Mouse (Mus musculus) stomach, embryonic 16.5 days (tissue): Measurements from ENCODE around the gene Tmem189. TPM values are rescaled to one million over a fixed set of nuclear protein-coding genes. Genes with fewer than 3 reads are reported as not detected.
A peak's percentile ranks its signal among the peaks of the same experiment; 100 is the strongest.

Experiments
- ATAC-seq: fragments of 200-750 bp; cut with Nextera tagmentation; 2 replicates; pipeline ENCODE4 v1.8.0; 2017; ENCODE audit warnings: moderate number of reproducible peaks, moderate TSS enrichment; ENCODE audit not compliant: insufficient read depth, low FRiP score
- H3K27ac ChIP-seq: fragments of 300-500 bp; sonication (generic); 2 replicates; pipeline ENCODE4 v1.5.1; 2014; ENCODE audit warnings: low read length
- H3K27me3 ChIP-seq: fragments of 300-500 bp; sonication (generic); 2 replicates; pipeline ENCODE4 v1.6.1; 2014; ENCODE audit warnings: low read length, control low read depth, mixed read lengths; ENCODE audit not compliant: control insufficient read depth, insufficient read depth
- H3K36me3 ChIP-seq: fragments of 300-500 bp; sonication (generic); 2 replicates; pipeline ENCODE4 v1.6.1; 2014; ENCODE audit warnings: low read length; ENCODE audit not compliant: control insufficient read depth, insufficient read depth
- H3K4me1 ChIP-seq: fragments of 300-500 bp; sonication (generic); 2 replicates; pipeline ENCODE4 v1.6.1; 2014; ENCODE audit warnings: low read length, control low read depth, mixed read lengths; ENCODE audit not compliant: control insufficient read depth, insufficient read depth
- H3K4me2 ChIP-seq: fragments of 300-500 bp; sonication (generic); 2 replicates; pipeline ENCODE4 v1.6.1; 2014; ENCODE audit warnings: low read depth, low read length, mixed read lengths
- H3K4me3 ChIP-seq: fragments of 300-500 bp; sonication (generic); replicated peaks from 2 replicates; pipeline ENCODE4 v1.5.1; 2014; ENCODE audit warnings: mild to moderate bottlenecking, low read length
- H3K9ac ChIP-seq: fragments of 300-500 bp; sonication (generic); 2 replicates; pipeline ENCODE4 v1.6.1; 2014; ENCODE audit warnings: low read length
- H3K9me3 ChIP-seq: fragments of 300-500 bp; sonication (generic); replicated peaks from 2 replicates; pipeline ENCODE4 v1.6.1; 2016; ENCODE audit warnings: low read length, control low read depth; ENCODE audit not compliant: control insufficient read depth
- whole genome bisulfite sequencing: fragments of 180-500 bp; shearing (Covaris S2); extraction: QIAGEN DNeasy Blood & Tissue Kit; methylation state at CpG from one replicate; pipeline ENCODE4 v1.1.7; 2014; 5-methylcytosine and 5-hydroxymethylcytosine counted together
- polyA plus RNA-seq: library from polyadenylated mRNA; unstranded; fragments of >200 nt; fragmentation: Nextera tagmentation; extraction: Ambion mirVana; gene quantifications from 2 replicates; pipeline ENCODE4 v1.2.1, GENCODE M21; 2015

Tmem189 gene
- polyA plus RNA-seq, 1 experiment from 2014 or later: 35.7 TPM

- peak within 1 kb of the TSS; percentile 87 for H3K4me3 ChIP-seq
- peak; percentile 95 for ATAC-seq
- peak within 1 kb of the TSS; percentile 91 for H3K27ac ChIP-seq
- no peaks in the 10 kb centered on the region for H3K36me3 ChIP-seq
- H3K4me1 ChIP-seq: peaks cover 41% of the 10 kb centered on the region
- WGBS: under 1% methylated on average over 110 of the region's 110 CpGs
- H3K9ac ChIP-seq: peak within 1 kb of the TSS; percentile 91
- H3K9me3 ChIP-seq: no peaks in the 10 kb centered on the region
- no peaks in the 10 kb centered on the region for H3K27me3 ChIP-seq
- H3K4me2 ChIP-seq: peak within 1 kb of the TSS; percentile 84
These were observed 28.1 kb downstream of the Tmem189 start, which contains the start of gene Gm20431 for GRCm38 (mm10) chr2:167661270-167662203. Gm20431 (minus strand) TSS chr2:167661496.

DNA sequence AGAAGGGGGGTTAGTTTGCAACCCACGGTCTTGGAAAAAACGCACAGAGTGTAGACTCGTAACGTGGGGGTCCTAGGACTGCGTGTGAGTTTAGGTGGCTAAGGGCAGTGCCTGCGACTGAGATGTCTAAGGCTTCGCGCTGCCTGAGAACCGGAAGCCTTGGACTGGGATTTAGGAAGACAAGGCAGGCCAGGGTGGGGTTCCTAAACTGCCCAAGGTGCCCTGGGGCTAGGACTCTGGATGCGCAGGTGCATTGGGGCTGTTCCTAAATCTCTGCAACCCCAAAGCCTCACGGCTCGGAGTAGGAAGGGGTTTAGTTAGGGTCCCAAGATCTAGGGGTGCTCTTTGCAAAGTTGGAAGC lies 29.0 kb downstream of the Tmem189 start:
- 1% methylated on average over 12 of the region's 12 CpGs for WGBS
- Histone ChIP-seq H3K9me3 (no peaks in the 10 kb centered on the region), H3K27me3 (no peaks in the 10 kb centered on the region), H3K4me1 (peaks cover 45% of the 10 kb centered on the region), H3K4me3 (peak overlapping the region; percentile 87), H3K9ac (peak overlapping the region; percentile 91), H3K27ac (peak overlapping the region; percentile 91), H3K36me3 (no peaks in the 10 kb centered on the region), H3K4me2 (peak overlapping the region; percentile 84)
- ATAC-seq: no peak

DNA sequence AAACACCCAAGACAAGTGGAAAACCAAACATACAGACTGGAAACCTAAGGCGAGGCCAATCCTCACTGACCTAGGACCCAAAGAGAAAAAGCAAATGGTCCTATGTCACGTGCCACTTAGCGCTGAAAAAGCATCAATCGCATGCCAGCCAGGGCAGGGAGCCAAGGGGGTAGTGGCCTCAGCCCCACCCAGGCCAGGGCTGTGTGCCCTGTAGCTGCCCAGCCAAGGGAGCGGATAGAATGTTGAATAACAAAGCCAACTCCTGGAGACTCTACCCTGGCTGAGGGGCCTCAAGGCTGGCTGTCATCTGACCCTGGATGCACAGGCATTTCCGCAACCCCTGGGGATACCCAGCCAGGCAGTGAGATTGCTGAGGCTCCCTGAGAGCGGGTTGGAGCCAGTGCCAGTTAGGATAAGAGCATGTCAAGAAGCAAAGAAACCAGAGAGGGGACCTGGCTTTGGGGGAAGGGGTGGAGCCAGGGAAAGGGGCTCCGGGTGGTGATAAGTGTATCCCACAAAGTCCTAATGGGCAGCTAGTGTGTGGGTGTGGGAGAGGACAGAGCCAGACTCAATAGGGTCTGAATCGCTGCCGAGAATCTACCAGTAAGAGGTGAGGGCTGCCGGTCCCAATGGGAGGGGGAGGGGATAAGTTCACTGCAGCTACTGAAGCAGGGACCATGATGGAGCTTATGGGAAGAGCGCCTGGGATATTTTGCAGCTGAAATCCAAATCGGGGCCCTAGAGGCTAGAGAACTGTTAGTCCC lies 29.6 kb downstream of the Tmem189 start:
- ATAC-seq: no peak
- Histone ChIP-seq H3K36me3 (no peaks in the 10 kb centered on the region), H3K4me3 (peak overlapping the region; percentile 87), H3K9me3 (no peaks in the 10 kb centered on the region), H3K27ac (peak overlapping the region; percentile 91), H3K4me1 (peaks cover 45% of the 10 kb centered on the region), H3K9ac (peak overlapping the region; percentile 91), H3K4me2 (peak overlapping the region; percentile 84), H3K27me3 (no peaks in the 10 kb centered on the region)
- 21% methylated on average over 13 of the region's 13 CpGs for WGBS

DNA sequence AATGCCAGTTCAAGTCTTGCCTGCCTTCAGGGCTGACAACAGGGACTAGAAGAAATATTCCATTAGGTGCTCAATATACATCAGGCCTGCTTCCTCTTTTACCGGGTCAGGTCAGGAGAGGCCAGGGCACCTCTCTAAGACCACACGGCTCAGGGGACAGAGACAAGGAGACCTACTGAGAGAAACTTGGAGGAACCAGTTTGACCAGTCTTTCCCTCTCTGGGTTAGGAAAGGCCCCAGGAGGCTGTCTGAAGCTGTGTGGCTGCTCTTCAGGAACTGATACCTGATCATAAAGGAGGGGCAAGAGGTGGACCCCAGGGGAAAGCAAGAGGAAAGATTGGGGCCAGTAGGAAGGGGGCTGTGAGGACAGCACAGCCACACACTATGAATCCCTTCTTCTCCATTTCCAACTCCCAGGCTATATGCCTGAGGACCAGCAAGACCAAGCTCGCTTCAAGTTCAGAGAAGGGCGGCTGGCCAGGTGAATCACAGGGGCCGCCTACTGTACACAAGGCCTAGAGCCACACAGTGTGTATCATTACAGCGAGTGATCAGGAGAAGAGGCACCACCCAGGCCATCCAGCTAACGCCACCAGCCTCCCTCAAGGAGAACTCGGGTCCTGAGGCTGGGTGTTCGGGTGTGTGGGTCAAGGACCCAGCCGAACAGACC lies 30.3 kb downstream of the Tmem189 start:
- Histone ChIP-seq H3K4me3 (peak overlapping the region; percentile 87), H3K36me3 (0 out of 2 replicates have a peak, but pooled peaks cover 2% of the 10 kb centered on the region), H3K9ac (peak overlapping the region; percentile 91), H3K27me3 (no peaks in the 10 kb centered on the region), H3K9me3 (no peaks in the 10 kb centered on the region), H3K27ac (peak overlapping the region; percentile 91), H3K4me1 (peaks cover 45% of the 10 kb centered on the region), H3K4me2 (peak overlapping the region; percentile 84)
- ATAC-seq: no peak
- WGBS: 57% methylated on average over 10 of the region's 10 CpGs

- Histone ChIP-seq H3K9me3 (no peaks in the 10 kb centered on the region), H3K27ac (peak overlapping the region; percentile 91), H3K4me1 (peaks cover 45% of the 10 kb centered on the region), H3K27me3 (no peaks in the 10 kb centered on the region), H3K9ac (peak overlapping the region; percentile 91), H3K4me3 (peak overlapping the region; percentile 87), H3K36me3 (0 out of 2 replicates have a peak, but pooled peaks cover 6% of the 10 kb centered on the region), H3K4me2 (peak overlapping the region; percentile 84)
- ATAC-seq: no peak
- WGBS: 57% methylated on average over 11 of the region's 11 CpGs
These were observed 30.9 kb downstream of the Tmem189 start for GRCm38 (mm10) chr2:167658712-167659111.

- ATAC-seq: no peak
- Histone ChIP-seq H3K4me3 (no peak overlapping the region), H3K36me3 (0 out of 2 replicates have a peak, but pooled peaks cover 6% of the 10 kb centered on the region), H3K27ac (no peak overlapping the region), H3K4me2 (0 out of 2 replicates have a peak overlapping the region, but pooled peaks have one; percentile 84), H3K9me3 (no peaks in the 10 kb centered on the region), H3K27me3 (no peaks in the 10 kb centered on the region), H3K4me1 (peaks cover 45% of the 10 kb centered on the region), H3K9ac (no peak overlapping the region; the same call in 1 of the 2 replicates)
- 88% methylated on average over 4 of the region's 4 CpGs for WGBS
These were observed 31.6 kb downstream of the Tmem189 start for GRCm38 (mm10) chr2:167657973-167658372.

GRCm38 (mm10) chr2:167656629-167657478 lies 32.8 kb downstream of the Tmem189 start:
- peaks cover 39% of the 10 kb centered on the region for H3K4me1 ChIP-seq
- H3K9ac ChIP-seq: peak overlapping the region; percentile 58
- no peak for ATAC-seq

More at GRCm38 (mm10) chr2:167656629-167657478, 32.8 kb downstream of the Tmem189 start:
- Histone ChIP-seq H3K36me3 (0 out of 2 replicates have a peak, but pooled peaks cover 6% of the 10 kb centered on the region), H3K27ac (peak overlapping the region; percentile 51), H3K4me3 (no peak overlapping the region), H3K27me3 (no peaks in the 10 kb centered on the region), H3K9me3 (no peaks in the 10 kb centered on the region), H3K4me2 (no peak overlapping the region)
- WGBS: 81% methylated on average over 16 of the region's 16 CpGs
